Mouse (Mus musculus): ENCODE measurements around the gene Araf.
A peak's percentile ranks its signal among the peaks of the same experiment; 100 is the strongest.
"Not testable (repeated sequence)": the region's sequence is repeated elsewhere in the genome, so short reads cannot be mapped to it uniquely, and the experiment has no call there.

Araf gene

GRCm38 (mm10) chrX:20797681-20798080, at the start of gene Araf:
Araf (plus strand) TSS chrX:20797814.
- ATAC-seq (ENCODE audit: low TSS enrichment) = peak; percentile 47

GRCm38 (mm10) chrX:20748829-20749228, 48.8 kb upstream of the Araf start:
- no peak for ATAC-seq (ENCODE audit: low TSS enrichment)

- no peak for ATAC-seq (ENCODE audit: low TSS enrichment)
Observed at GRCm38 (mm10) chrX:20761201-20761600, 36.4 kb upstream of the Araf start.

- peak; percentile 91 for ATAC-seq (ENCODE audit: low TSS enrichment)
Observed at GRCm38 (mm10) chrX:20770697-20771381, 26.8 kb upstream of the Araf start.

- ATAC-seq (ENCODE audit: low TSS enrichment) = no peak
Observed at GRCm38 (mm10) chrX:20771666-20772065, 25.9 kb upstream of the Araf start.

GRCm38 (mm10) chrX:20775271-20776016, 22.2 kb upstream of the Araf start:
- ATAC-seq (ENCODE audit: low TSS enrichment) = no peak

GRCm38 (mm10) chrX:20777619-20778018, 20.0 kb upstream of the Araf start:
- ATAC-seq (ENCODE audit: low TSS enrichment) = no peak

- ATAC-seq (ENCODE audit: low TSS enrichment) = no peak
Observed at GRCm38 (mm10) chrX:20787309-20787708, 10.3 kb upstream of the Araf start.

GRCm38 (mm10) chrX:20792417-20792816, 5.2 kb upstream of the Araf start:
- ATAC-seq (ENCODE audit: low TSS enrichment) = no peak

- no peak for ATAC-seq (ENCODE audit: low TSS enrichment)
Observed at GRCm38 (mm10) chrX:20793230-20793629, 4.4 kb upstream of the Araf start.

- ATAC-seq (ENCODE audit: low TSS enrichment) = no peak
Observed at GRCm38 (mm10) chrX:20794229-20794628, 3.4 kb upstream of the Araf start.

GRCm38 (mm10) chrX:20798141-20798796, 655 bp downstream of the Araf start:
- ATAC-seq (ENCODE audit: low TSS enrichment) = peak; percentile 99

- ATAC-seq (ENCODE audit: low TSS enrichment) = no peak
Observed at GRCm38 (mm10) chrX:20798797-20799147, 1.2 kb downstream of the Araf start.

- ATAC-seq (ENCODE audit: low TSS enrichment) = no peak
Observed at GRCm38 (mm10) chrX:20801456-20801855, 3.8 kb downstream of the Araf start.

- not testable (repeated sequence) for ATAC-seq (ENCODE audit: low TSS enrichment)
Observed at GRCm38 (mm10) chrX:20804301-20804700, 6.7 kb downstream of the Araf start.

- ATAC-seq (ENCODE audit: low TSS enrichment) = no peak
Observed at GRCm38 (mm10) chrX:20806295-20806694, 8.7 kb downstream of the Araf start.

- ATAC-seq (ENCODE audit: low TSS enrichment) = peak; percentile 45; the same call in 1 of the 2 replicates
Observed at GRCm38 (mm10) chrX:20816974-20817373, 19.4 kb downstream of the Araf start.

- peak; percentile 78 for ATAC-seq (ENCODE audit: low TSS enrichment)
Observed at GRCm38 (mm10) chrX:20819204-20819628, 21.6 kb downstream of the Araf start.

- ATAC-seq (ENCODE audit: low TSS enrichment) = peak; percentile 62
Observed at GRCm38 (mm10) chrX:20819708-20820426, 22.3 kb downstream of the Araf start.

GRCm38 (mm10) chrX:20828934-20829333, 31.3 kb downstream of the Araf start:
- ATAC-seq (ENCODE audit: low TSS enrichment) = peak; percentile 99

GRCm38 (mm10) chrX:20847232-20847631, 49.6 kb downstream of the Araf start:
- peak; percentile 18; the same call in 1 of the 2 replicates for ATAC-seq (ENCODE audit: low TSS enrichment)

- ATAC-seq (ENCODE audit: low TSS enrichment) = no peak
Observed at GRCm38 (mm10) chrX:20847816-20848215, 50.2 kb downstream of the Araf start.

All from frontal cortex, adult (tissue).